Mouse (Mus musculus) kidney, embryonic 14.5 days (tissue): ENCODE data around the gene Ppp1r14d. TPM values are rescaled to one million over a fixed set of nuclear protein-coding genes. Genes with fewer than 3 reads are reported as not detected.

Experiments used
- ATAC-seq: fragments of 200-750 bp; cut with Nextera tagmentation; 2 replicates; pipeline ENCODE4 v1.8.0; 2017; ENCODE audit warnings: moderate number of reproducible peaks, mild to moderate bottlenecking, moderate TSS enrichment, moderate library complexity; ENCODE audit not compliant: low FRiP score, low TSS enrichment
- H3K27ac ChIP-seq: fragments of 300-500 bp; sonication (generic); 2 replicates; pipeline ENCODE4 v1.5.1; 2014; ENCODE audit warnings: low read depth, mild to moderate bottlenecking, low read length, moderate library complexity, mixed read lengths
- H3K27me3 ChIP-seq: fragments of 300-500 bp; sonication (generic); 2 replicates; pipeline ENCODE4 v1.6.1; 2014; ENCODE audit warnings: mild to moderate bottlenecking, low read length; ENCODE audit not compliant: control insufficient read depth, insufficient read depth
- H3K36me3 ChIP-seq: fragments of 300-500 bp; sonication (generic); 2 replicates; pipeline ENCODE4 v1.6.1; 2014; ENCODE audit warnings: low read length, mixed read lengths; ENCODE audit not compliant: control insufficient read depth, insufficient read depth
- H3K4me1 ChIP-seq: fragments of 300-500 bp; sonication (generic); 2 replicates; pipeline ENCODE4 v1.6.1; 2014; ENCODE audit warnings: low read length, mixed read lengths; ENCODE audit not compliant: control insufficient read depth, insufficient read depth
- H3K4me2 ChIP-seq: fragments of 300-500 bp; sonication (generic); replicated peaks from 2 replicates; pipeline ENCODE4 v1.6.1; 2014; ENCODE audit warnings: low read depth, mild to moderate bottlenecking, low read length
- H3K4me3 ChIP-seq: fragments of 300-500 bp; sonication (generic); 2 replicates; pipeline ENCODE4 v1.5.1; 2014; ENCODE audit warnings: mild to moderate bottlenecking, low read length
- H3K9ac ChIP-seq: fragments of 300-500 bp; sonication (generic); 2 replicates; pipeline ENCODE4 v1.6.1; 2014; ENCODE audit warnings: low read depth, mild to moderate bottlenecking, low read length, moderate library complexity
- H3K9me3 ChIP-seq: fragments of 300-500 bp; sonication (generic); 2 replicates; pipeline ENCODE4 v1.6.1; 2016; ENCODE audit warnings: low read length; ENCODE audit not compliant: control insufficient read depth
- WGBS: fragments of 180-500 bp; shearing (Covaris S2); extraction: QIAGEN DNeasy Blood & Tissue Kit; methylation state at CpG from one replicate; pipeline ENCODE4 v1.1.7; 2014; 5-methylcytosine and 5-hydroxymethylcytosine counted together
- polyA plus RNA-seq: library from polyadenylated mRNA; unstranded; fragments of >200 nt; fragmentation: Nextera tagmentation; extraction: Ambion mirVana; gene quantifications from 2 replicates; pipeline ENCODE4 v1.2.1, GENCODE M21; 2014

Ppp1r14d gene
- polyA plus RNA-seq = 0.28 and 0.94 TPM in 2 replicates

DNA sequence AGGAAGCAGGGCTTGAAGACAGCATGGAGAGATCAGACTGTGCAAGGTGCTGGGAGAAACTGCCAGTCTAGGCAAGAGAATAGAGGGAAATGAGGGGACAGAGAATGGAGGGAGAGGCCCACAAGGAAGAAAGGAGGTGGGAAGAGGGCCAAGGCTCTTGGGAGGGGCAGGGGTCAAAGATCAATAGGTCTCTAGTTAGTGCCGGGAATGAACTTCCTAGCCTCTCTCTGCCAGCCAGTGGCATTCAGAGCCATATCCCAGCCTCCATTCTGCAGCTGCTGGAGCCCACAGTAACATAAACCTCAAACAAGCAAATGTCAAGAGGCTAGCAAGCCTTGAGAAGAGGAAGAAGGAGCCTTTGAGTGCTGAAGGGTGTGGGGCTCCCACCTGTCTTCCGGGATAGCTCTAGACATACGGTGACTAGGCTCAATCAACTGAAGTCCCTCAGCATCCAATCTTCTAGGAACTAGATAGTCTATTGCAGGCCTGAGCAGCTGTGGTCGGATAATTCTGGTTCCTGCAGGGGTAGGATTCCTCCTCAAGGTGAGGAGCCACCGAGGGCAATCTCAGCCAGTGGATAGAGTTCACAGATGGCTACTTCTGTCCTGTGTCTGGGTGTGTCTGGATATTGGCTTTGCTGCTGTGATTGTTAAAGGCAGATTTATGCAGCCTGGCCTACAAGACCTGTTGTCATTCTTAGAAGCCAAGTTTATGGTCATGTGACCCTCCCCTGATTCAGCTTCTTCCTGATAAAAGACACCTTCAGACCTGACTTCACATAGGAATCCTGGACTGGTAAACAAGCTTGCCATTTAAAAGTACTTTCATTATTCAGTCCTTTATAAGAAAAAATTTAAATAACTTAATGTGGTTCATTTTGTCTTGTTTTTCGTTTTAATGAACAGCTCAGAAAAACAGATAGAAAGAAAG lies at the start of gene Ppp1r14d:
Ppp1r14d (minus strand) TSS at position 132 of the 930 bp plus-strand sequence.
- 64% methylated on average over 6 of the region's 6 CpGs for WGBS

DNA sequence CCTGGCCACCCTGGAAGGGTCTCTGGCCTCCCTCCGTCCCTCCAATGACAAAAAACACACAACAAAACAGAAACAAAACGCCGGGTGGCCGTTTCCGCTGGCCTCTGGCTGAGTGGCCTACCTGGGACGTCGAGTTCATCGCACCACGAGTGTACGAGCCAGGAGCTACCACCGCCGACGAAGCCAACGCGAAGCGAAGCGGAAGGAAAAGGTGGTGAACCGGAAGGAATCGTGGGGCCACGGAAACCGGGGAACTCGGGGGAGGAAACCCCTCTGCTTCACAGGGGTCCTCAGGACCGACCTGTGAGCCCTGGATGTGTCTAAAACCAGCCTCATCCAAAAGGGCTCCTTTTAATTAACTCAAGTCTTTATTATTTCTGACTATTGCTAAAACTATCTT lies 48.1 kb upstream of the Ppp1r14d start:
- Histone ChIP-seq H3K27me3 (no peaks in the 10 kb centered on the region), H3K36me3 (no peaks in the 10 kb centered on the region), H3K4me2 (no peak overlapping the region), H3K9ac (no peak overlapping the region), H3K4me1 (no peaks in the 10 kb centered on the region), H3K4me3 (no peak overlapping the region), H3K27ac (no peak overlapping the region), H3K9me3 (no peaks in the 10 kb centered on the region)
- whole genome bisulfite sequencing = 91% methylated on average over 23 of the region's 23 CpGs
- no peak for ATAC-seq

More for the DNA sequence above, at the start of gene Ppp1r14d:
- H3K9me3 ChIP-seq = no peaks in the 10 kb centered on the region
- no peaks in the 10 kb centered on the region for H3K36me3 ChIP-seq
- no peak for ATAC-seq
- H3K27ac ChIP-seq = no peak within 1 kb of the TSS
- no peaks in the 10 kb centered on the region for H3K27me3 ChIP-seq
- H3K4me1 ChIP-seq = no peaks in the 10 kb centered on the region
- H3K4me3 ChIP-seq = no peak within 1 kb of the TSS
- no peak within 1 kb of the TSS for H3K9ac ChIP-seq
- H3K4me2 ChIP-seq = no peak within 1 kb of the TSS

DNA sequence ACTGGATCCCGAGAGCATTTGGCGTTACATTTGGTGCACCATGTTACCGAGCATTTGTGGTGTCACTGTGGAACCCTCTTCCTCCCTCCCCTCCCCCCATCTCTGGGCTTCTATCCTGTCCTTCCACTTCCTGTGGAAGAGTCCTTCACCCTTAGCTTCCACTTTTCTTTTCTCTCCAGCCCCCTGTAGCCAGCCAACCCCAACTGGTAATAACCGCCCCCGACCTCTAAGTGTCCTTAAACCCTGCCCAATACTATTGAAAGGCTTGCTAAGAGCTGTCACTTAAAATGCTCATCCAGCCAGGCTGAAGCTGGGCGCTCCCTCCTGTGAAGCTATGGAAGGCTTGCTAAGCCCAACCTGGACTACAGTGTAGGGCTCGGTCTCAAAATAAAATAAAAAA lies 47.2 kb upstream of the Ppp1r14d start:
- Histone ChIP-seq H3K4me3 (no peak overlapping the region), H3K36me3 (no peaks in the 10 kb centered on the region), H3K9me3 (no peaks in the 10 kb centered on the region), H3K4me2 (no peak overlapping the region), H3K4me1 (no peaks in the 10 kb centered on the region), H3K27me3 (no peaks in the 10 kb centered on the region), H3K9ac (no peak overlapping the region), H3K27ac (no peak overlapping the region)
- WGBS = 79% methylated on average over 7 of the region's 7 CpGs
- no peak for ATAC-seq

DNA sequence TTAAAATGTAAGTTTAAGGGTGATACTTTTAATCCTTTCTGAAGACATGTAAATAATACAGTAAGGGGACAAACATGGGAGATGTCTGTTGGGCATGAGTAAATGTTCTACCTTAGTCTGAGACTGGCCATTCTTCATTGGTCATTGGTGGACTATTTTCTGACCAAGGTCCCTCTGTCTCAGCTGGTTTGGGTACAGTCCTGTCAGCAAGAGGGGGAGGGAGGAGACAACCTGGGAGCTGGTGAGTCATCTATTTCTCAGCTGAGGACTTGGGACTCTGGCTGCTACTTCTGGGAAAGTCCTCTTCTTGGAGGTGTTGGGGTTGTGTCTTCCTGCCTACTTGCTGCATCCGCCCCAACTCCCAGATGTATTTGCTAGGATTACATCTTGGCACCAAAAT lies 44.4 kb upstream of the Ppp1r14d start:
- Histone ChIP-seq H3K4me1 (peaks cover 7% of the 10 kb centered on the region; the same call in 1 of the 2 replicates), H3K9me3 (no peaks in the 10 kb centered on the region), H3K4me3 (no peak overlapping the region), H3K27me3 (peaks cover 3% of the 10 kb centered on the region; the same call in 1 of the 2 replicates), H3K27ac (no peak overlapping the region), H3K36me3 (no peaks in the 10 kb centered on the region), H3K9ac (no peak overlapping the region), H3K4me2 (no peak overlapping the region)
- WGBS = 86% methylated on average over 1 of the region's 1 CpGs
- no peak for ATAC-seq

DNA sequence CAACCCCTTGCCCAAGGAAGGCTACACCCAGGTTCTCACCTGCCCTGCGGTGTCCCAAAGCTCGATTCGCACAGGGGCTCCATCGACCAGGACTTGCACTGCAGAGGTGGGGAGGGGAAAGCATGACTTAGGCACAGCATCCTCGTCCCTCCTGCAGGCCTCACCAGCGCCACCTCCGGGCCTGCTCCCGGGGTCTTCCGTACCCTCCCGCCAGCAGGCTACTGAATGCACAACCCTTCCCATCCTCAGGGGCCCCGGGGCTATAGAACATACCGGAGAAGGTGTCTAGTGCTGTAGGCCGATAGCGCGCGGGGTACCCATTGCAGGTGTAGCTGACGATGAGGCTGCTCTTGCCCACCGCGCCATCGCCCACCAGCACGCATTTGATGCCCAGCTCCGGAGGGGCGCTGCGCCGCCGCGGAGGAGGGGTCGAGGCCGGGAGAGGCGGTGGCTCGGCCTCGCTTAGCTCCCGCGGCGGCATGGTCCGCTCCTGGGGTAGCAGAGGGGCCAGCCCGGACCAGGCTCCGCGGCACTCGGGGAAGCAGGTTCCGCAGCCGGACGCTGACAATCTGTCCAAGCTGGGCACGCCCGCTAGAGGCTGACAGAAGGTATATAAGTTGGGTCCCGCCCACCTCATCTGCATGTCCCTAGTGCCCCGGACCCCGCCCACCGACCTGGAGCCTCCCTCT lies 41.1 kb upstream of the Ppp1r14d start, which contains the start of gene Rhov:
Rhov (minus strand) TSS at position 630 of the 689 bp plus-strand sequence.
- Histone ChIP-seq H3K4me1 (peaks cover 7% of the 10 kb centered on the region; the same call in 1 of the 2 replicates), H3K27ac (no peak within 1 kb of the TSS), H3K27me3 (peaks cover 3% of the 10 kb centered on the region; the same call in 1 of the 2 replicates), H3K9me3 (no peaks in the 10 kb centered on the region), H3K9ac (peak within 1 kb of the TSS; percentile 53), H3K4me3 (peak within 1 kb of the TSS; percentile 64), H3K36me3 (no peaks in the 10 kb centered on the region), H3K4me2 (peak within 1 kb of the TSS; percentile 99)
- under 1% methylated on average over 46 of the region's 49 CpGs for WGBS
- ATAC-seq = peak; percentile 88

DNA sequence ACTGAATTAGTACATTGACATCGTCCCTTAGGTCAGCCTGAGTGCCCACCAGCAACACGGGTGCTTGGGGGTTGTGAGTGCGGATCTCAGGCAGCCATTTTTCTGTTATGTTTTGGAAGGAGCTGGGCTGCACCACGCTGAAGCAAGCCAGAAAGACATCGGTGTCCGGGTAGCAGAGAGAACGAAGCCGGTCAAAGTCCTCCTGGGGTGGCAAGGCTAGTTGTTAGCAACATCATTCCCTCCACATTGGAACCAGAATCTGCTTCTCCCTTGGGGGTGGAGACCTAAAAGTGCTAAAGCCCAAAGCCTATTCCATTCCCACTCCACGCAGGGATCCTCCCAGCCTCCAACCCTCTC lies 40.6 kb upstream of the Ppp1r14d start:
- 49% methylated on average over 9 of the region's 9 CpGs for WGBS
- Histone ChIP-seq H3K9ac (no peak overlapping the region), H3K4me1 (peaks cover 7% of the 10 kb centered on the region; the same call in 1 of the 2 replicates), H3K9me3 (no peaks in the 10 kb centered on the region), H3K36me3 (no peaks in the 10 kb centered on the region), H3K27me3 (peaks cover 3% of the 10 kb centered on the region; the same call in 1 of the 2 replicates), H3K4me2 (peak overlapping the region; percentile 99), H3K27ac (no peak overlapping the region), H3K4me3 (peak overlapping the region; percentile 64)
- no peak for ATAC-seq

DNA sequence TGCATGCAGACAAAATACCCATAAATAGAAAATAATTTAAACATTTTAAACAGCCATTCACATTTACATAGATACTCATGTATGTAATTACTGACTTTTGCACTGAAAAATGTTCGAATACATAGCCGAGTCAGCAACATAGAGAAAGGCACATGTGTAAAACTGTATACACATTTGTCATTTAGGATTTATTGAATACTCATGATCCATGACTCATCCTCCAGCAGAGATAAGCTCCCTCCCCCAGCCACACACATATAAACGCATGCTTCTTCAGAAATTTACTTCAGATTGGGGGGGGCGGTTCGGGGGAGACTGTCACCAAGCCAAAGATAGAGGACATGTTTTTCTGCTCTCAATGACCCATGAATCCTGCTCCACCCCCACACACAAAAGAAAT lies 34.1 kb upstream of the Ppp1r14d start:
- 72% methylated on average over 5 of the region's 5 CpGs for WGBS
- Histone ChIP-seq H3K27ac (no peak overlapping the region), H3K9ac (no peak overlapping the region), H3K4me2 (no peak overlapping the region), H3K4me1 (no peaks in the 10 kb centered on the region), H3K36me3 (no peaks in the 10 kb centered on the region), H3K4me3 (no peak overlapping the region), H3K27me3 (no peaks in the 10 kb centered on the region), H3K9me3 (no peaks in the 10 kb centered on the region)
- ATAC-seq = no peak

DNA sequence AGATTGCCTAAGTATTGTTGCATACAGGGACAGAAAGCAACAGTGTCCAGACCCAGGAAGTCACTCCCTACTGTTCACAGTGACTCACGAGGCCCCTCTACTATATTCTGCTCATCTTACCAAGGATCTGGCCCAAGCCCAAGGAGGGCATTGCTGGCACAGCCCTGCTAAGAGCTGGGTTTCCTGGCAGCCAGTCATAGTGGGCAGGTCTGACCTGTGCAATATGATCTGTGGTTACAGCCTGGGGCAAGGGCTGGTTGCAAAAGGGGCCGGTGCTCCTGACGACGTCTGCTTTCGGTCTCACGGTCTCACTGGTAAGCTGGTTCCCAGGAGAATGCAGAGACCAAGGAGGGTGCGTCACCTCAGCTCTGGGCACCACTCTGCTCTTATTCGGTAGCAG lies 33.3 kb upstream of the Ppp1r14d start:
- Histone ChIP-seq H3K4me1 (no peaks in the 10 kb centered on the region), H3K4me3 (no peak overlapping the region), H3K9ac (no peak overlapping the region), H3K27me3 (no peaks in the 10 kb centered on the region), H3K36me3 (no peaks in the 10 kb centered on the region), H3K4me2 (no peak overlapping the region), H3K9me3 (no peaks in the 10 kb centered on the region), H3K27ac (no peak overlapping the region)
- WGBS = 13% methylated on average over 8 of the region's 8 CpGs
- peak; percentile 52; the same call in 1 of the 2 replicates for ATAC-seq

DNA sequence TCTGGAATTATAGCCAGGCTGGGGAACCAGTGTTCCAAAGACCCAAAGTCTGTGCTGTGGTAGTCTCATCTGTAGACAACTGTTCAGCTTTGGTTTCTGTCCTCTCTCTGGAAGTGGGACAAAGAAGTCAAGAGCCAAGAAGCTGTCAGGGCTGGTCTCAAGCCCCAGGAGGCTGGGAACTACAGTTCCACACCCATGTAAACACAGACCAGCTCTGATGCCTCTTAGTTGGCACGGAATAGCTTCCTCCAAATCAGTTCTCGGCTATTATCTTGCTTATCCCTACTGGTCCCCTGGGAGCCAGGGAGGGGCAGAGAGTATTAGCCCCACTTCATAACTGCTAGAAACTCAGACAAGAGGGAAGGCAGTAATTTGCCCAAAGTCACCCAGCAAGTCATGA lies 31.6 kb upstream of the Ppp1r14d start:
- H3K9me3 ChIP-seq = no peaks in the 10 kb centered on the region
- no peak overlapping the region for H3K4me2 ChIP-seq
- no peak overlapping the region for H3K4me3 ChIP-seq
- no peak overlapping the region for H3K9ac ChIP-seq
- no peak overlapping the region for H3K27ac ChIP-seq
- H3K36me3 ChIP-seq = no peaks in the 10 kb centered on the region
- ATAC-seq = no peak
- no peaks in the 10 kb centered on the region; the same call in 1 of the 2 replicates for H3K27me3 ChIP-seq
- 70% methylated on average over 2 of the region's 2 CpGs for WGBS
- H3K4me1 ChIP-seq = no peaks in the 10 kb centered on the region
